Mouse (Mus musculus): ENCODE measurements around the gene Snapc4. TPM values are rescaled to one million over a fixed set of nuclear protein-coding genes. Genes with fewer than 3 reads are reported as not detected.

The Snapc4 gene
- polyA plus RNA-seq, 1 experiment = not detected

DNA sequence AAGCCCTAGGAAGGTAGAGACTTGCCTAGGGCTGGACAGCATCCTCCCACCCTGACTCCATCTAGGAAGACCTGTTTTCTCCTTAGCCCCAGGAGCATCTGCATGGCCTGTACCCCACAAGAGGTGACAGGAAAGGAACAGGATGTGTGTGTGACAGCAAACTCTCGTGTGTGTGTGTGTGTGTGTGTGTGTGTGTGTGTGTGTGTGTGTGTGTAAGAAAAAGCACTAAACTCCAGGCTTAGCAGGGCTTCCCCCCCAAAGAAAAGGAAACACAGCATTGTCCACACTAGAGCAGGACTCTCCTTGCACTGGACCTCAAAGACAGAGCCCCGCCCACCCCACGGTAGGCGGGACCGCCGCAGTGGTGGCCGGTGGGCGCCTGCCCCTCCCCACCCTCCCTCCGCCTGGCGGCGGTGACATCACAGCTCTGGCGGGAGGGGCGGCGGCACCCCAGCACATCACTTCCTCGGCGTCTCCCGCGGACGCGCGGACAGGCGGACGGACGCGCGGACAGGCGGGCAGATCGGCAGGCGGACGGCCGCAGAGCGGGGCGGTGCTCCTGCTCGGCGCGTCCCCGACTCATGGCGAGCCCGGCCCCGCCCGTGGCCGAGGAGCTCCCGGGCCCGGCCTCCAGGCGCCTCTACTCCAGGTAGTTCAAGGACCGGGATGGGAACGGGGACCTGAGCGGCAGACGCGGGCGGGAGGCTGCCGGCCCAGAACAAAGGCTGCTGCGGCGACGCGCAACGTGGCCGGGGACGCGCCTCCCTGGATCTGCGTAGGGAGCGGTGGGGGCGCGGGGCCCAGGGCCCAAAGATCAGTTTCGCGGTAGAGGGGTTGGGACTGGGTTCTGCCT, 65.2 kb downstream of the Snapc4 start, which contains the start of gene Gpsm1:
Gpsm1 (plus strand) TSS at position 444 of the 853 bp plus-strand sequence.
- Histone ChIP-seq H3K27ac (ENCODE audit: insufficient read depth, low read depth, low read length) (peak within 1 kb of the TSS; percentile 83), H3K4me1 (ENCODE audit: control insufficient read depth, insufficient read depth, low read length) (peaks cover 53% of the 10 kb centered on the region), H3K4me3 (ENCODE audit: insufficient read depth, low read depth, low read length) (peak within 1 kb of the TSS; percentile 85)
- under 1% methylated on average over 65 of the region's 66 CpGs for WGBS
- TF ChIP-seq CTCF (IDR thresholded peaks at IDR 0.05; ENCODE audit: insufficient read depth, low read depth, low read length) (no peak), POLR2A (IDR thresholded peaks at IDR 0.05; ENCODE audit: insufficient read depth, low read depth, low read length) (0 out of 2 replicates have a peak, but pooled peaks have one; percentile 70)

- no peak for TF ChIP-seq POLR2A (IDR thresholded peaks at IDR 0.05; ENCODE audit: insufficient read depth, low read depth, low read length)
- no peak for TF ChIP-seq CTCF (IDR thresholded peaks at IDR 0.05; ENCODE audit: insufficient read depth, low read depth, low read length)
- H3K4me1 ChIP-seq (ENCODE audit: control insufficient read depth, insufficient read depth, low read length) = peaks cover 49% of the 10 kb centered on the region
Observed at GRCm38 (mm10) chr2:26314281-26315071, 66.0 kb downstream of the Snapc4 start.

DNA sequence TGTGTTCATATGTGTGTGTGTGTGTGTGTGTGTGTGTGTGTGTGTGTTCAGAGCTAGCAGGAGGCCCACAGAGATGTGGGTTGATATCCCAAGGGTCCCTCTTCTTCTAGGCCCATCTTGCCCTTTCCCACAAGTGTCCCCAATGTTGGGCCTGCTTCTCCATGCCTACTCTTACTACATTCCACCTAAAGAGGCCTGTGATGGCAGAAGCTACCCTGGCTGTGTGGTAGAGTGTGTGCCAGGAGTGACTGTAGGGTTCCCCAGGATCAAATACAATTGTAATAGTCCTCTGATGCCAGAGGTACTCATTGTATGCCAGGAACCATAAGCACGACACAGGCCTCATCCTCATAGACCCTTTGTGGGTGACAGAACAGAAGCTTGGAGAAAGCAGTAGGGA, 67.1 kb downstream of the Snapc4 start:
- WGBS = 94% methylated on average over 1 of the region's 1 CpGs
- H3K4me3 ChIP-seq (ENCODE audit: insufficient read depth, low read depth, low read length) = no peak overlapping the region
- TF ChIP-seq CTCF (IDR thresholded peaks at IDR 0.05; ENCODE audit: insufficient read depth, low read depth, low read length) (no peak), POLR2A (IDR thresholded peaks at IDR 0.05; ENCODE audit: insufficient read depth, low read depth, low read length) (no peak)
- H3K27ac ChIP-seq (ENCODE audit: insufficient read depth, low read depth, low read length) = no peak overlapping the region
- H3K4me1 ChIP-seq (ENCODE audit: control insufficient read depth, insufficient read depth, low read length) = peaks cover 39% of the 10 kb centered on the region

More at GRCm38 (mm10) chr2:26314281-26315071, 66.0 kb downstream of the Snapc4 start:
- H3K27ac ChIP-seq (ENCODE audit: insufficient read depth, low read depth, low read length) = peak overlapping the region; percentile 83; the same call in 1 of the 2 replicates
- 57% methylated on average over 13 of the region's 13 CpGs for WGBS
- H3K4me3 ChIP-seq (ENCODE audit: insufficient read depth, low read depth, low read length) = peak overlapping the region; percentile 85; the same call in 1 of the 2 replicates

- Histone ChIP-seq H3K4me3 (ENCODE audit: insufficient read depth, low read depth, low read length) (no peak overlapping the region), H3K4me1 (ENCODE audit: control insufficient read depth, insufficient read depth, low read length) (peaks cover 34% of the 10 kb centered on the region), H3K27ac (ENCODE audit: insufficient read depth, low read depth, low read length) (no peak overlapping the region)
- 72% methylated on average over 2 of the region's 2 CpGs for WGBS
- no peak for TF ChIP-seq POLR2A (IDR thresholded peaks at IDR 0.05; ENCODE audit: insufficient read depth, low read depth, low read length)
- no peak for TF ChIP-seq CTCF (IDR thresholded peaks at IDR 0.05; ENCODE audit: insufficient read depth, low read depth, low read length)
Observed at GRCm38 (mm10) chr2:26312812-26313211, 67.6 kb downstream of the Snapc4 start.

Other genes starting within 250 kb of the Snapc4 start
- not detected in 2 replicates for gene Lhx3, start 172.4 kb downstream of the Snapc4 start, polyA plus RNA-seq (2012; ENCODE audit: insufficient read depth, insufficient read length, low replicate concordance, missing spikeins)
- not detected in 2 replicates for gene Qsox2, start 143.1 kb downstream of the Snapc4 start, polyA plus RNA-seq (2012; ENCODE audit: insufficient read depth, insufficient read length, low replicate concordance, missing spikeins)
- gene Ccdc187, start 86.1 kb downstream of the Snapc4 start, polyA plus RNA-seq (2012; ENCODE audit: insufficient read depth, insufficient read length, low replicate concordance, missing spikeins) = not detected in 2 replicates
- 357 TPM in 1 of 2 replicates, not detected in the other for gene Gpsm1, start 65.1 kb downstream of the Snapc4 start, polyA plus RNA-seq (2012; ENCODE audit: insufficient read depth, insufficient read length, low replicate concordance, missing spikeins)
- gene Dnlz, start 28.5 kb downstream of the Snapc4 start, polyA plus RNA-seq (2012; ENCODE audit: insufficient read depth, insufficient read length, low replicate concordance, missing spikeins) = not detected in 2 replicates
- not detected in 2 replicates for gene Card9, start 19.7 kb downstream of the Snapc4 start, polyA plus RNA-seq (2012; ENCODE audit: insufficient read depth, insufficient read length, low replicate concordance, missing spikeins)
- gene Entr1, start 8.7 kb upstream of the Snapc4 start, polyA plus RNA-seq (2012; ENCODE audit: insufficient read depth, insufficient read length, low replicate concordance, missing spikeins) = not detected in 2 replicates
- gene Pmpca, start 8.7 kb upstream of the Snapc4 start, polyA plus RNA-seq (2012; ENCODE audit: insufficient read depth, insufficient read length, low replicate concordance, missing spikeins) = 415 TPM in 1 of 2 replicates, not detected in the other
- gene Inpp5e, start 28.6 kb upstream of the Snapc4 start, polyA plus RNA-seq (2012; ENCODE audit: insufficient read depth, insufficient read length, low replicate concordance, missing spikeins) = not detected in 2 replicates
- 122 TPM in 1 of 2 replicates, not detected in the other for gene Sec16a, start 64.6 kb upstream of the Snapc4 start, polyA plus RNA-seq (2012; ENCODE audit: insufficient read depth, insufficient read length, low replicate concordance, missing spikeins)
- gene Notch1, start 136.0 kb upstream of the Snapc4 start, polyA plus RNA-seq (2012; ENCODE audit: insufficient read depth, insufficient read length, low replicate concordance, missing spikeins) = 48.1 TPM in 1 of 2 replicates, not detected in the other
- not detected in 2 replicates for gene Egfl7, start 199.4 kb upstream of the Snapc4 start, polyA plus RNA-seq (2012; ENCODE audit: insufficient read depth, insufficient read length, low replicate concordance, missing spikeins)
- gene Gm20532, start 206.0 kb upstream of the Snapc4 start, polyA plus RNA-seq (2012; ENCODE audit: insufficient read depth, insufficient read length, low replicate concordance, missing spikeins) = not detected in 2 replicates
- gene Agpat2, start 223.8 kb upstream of the Snapc4 start, polyA plus RNA-seq (2012; ENCODE audit: insufficient read depth, insufficient read length, low replicate concordance, missing spikeins) = not detected in 2 replicates
- gene Fam69b, start 247.8 kb upstream of the Snapc4 start, polyA plus RNA-seq (2012; ENCODE audit: insufficient read depth, insufficient read length, low replicate concordance, missing spikeins) = not detected in 2 replicates

Data from olfactory bulb, adult 2 months (tissue).